Mouse (Mus musculus): ENCODE measurements around the gene Xrcc6. TPM values are rescaled to one million over a fixed set of nuclear protein-coding genes. Genes with fewer than 3 reads are reported as not detected.

Xrcc6 gene
- total RNA-seq, 2 experiments from 2014 or later, result 25.5 to 26.0 TPM

DNA sequence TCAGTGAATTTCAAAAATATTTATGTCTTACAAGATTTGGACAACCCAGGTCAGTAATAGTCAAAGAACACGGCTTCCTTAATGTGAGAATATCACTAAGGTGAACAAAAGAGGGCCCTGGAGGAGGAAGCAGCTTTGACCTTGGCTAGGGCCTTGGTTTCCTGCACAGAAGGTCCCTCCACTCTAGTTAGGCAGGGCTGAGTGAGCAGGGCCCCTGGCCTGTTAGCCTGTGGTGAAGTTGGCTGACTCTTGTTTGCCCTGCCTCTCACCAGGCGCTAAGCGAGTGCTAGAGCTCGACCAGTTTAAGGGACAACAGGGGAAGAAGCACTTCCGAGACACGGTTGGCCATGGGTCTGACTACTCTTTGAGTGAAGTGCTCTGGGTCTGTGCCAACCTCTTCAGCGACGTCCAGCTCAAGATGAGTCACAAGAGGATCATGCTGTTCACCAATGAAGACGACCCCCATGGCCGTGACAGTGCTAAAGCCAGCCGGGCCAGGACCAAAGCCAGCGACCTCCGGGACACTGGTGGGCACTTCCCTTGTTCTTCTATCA lies 35.0 kb downstream of the Xrcc6 start:
- no peak for DNase-seq

DNA sequence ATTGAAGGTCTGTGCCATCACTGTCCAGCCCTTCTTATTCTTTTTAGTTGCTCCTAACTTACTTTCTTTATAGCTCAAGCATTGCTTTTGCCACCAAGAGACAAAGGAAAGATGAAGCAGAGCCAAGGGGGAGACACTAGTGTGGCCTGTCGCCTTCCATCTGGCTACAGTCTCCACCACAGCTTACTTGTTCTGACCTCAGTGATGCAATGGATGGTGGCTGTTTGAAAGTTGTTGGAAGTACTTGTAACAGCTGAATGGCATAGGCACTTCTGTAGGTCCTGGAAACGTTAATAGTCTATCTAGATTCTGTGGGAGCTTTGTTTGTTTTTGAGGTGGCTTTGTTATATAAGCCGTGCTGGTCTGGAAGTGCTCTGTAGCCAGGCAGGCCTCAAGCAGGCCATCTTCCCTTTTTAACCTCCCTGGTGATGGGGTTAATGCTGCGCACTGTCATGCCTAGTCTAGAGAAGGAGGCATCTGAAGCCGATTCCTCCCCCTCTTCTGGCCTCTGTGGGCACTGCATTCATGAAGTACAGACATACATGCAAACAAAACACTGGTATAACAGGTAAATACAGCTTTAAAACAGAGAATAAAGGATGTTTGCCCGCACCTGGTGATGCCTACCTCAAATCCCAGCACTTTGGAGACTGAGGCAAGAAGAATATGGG lies 36.5 kb downstream of the Xrcc6 start:
- no peak for DNase-seq

DNA sequence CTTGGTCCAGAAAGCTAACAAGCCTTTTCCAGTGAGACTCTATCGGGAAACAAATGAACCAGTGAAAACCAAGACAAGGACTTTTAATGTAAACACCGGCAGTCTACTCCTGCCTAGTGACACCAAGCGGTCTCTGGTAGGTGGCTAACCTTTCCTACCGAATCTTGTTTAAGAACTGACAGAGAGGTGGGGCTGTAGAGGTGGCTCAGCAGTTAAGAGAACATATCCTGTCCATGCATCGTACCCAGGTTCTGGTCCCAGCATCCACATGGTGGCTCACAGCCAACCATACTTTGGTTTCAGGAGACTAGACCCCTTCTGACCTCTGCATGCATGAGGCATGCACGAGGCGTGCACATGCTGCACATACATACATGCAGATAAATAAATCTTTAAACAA lies 39.6 kb downstream of the Xrcc6 start:
- no peak for DNase-seq

DNA sequence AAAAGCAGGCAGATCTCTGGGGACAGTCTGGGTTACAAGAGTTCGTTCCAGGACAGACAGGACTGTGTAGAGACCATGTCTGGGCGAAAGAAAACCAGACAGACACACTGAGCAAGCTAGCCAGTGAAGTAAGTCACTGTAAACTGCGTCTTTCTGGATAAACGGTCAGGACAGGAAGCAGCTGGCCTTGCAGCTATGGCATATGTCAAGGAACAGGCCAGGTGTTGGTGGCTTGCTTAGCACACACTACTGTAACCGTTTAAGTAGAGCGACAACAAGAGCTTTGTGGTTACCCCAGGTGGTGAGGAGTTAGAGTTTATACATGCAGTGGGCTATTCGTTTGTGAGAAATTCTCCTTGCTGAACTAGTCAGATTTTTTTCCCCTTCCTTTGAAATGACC lies 40.1 kb downstream of the Xrcc6 start:
- DNase-seq, result no peak

DNA sequence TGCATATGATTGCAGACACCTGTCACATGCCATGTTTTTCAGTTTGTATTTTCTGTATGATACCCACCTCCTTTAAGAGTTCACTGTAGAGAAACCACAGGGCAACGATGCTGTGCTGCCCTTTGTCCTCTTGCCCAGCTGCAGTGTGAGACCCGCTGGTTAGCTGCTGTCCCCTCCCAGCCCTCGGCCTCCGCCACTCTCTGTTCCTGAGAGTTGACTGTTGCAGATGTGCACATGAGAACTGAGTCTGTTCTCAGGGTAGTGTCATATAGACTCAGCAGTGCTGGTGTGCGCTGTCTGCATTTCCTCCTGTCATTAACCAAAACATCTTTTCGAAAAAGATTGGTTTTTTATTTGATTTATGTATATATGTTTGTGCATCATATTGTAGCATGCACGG lies 44.8 kb downstream of the Xrcc6 start:
- no peak for DNase-seq

DNA sequence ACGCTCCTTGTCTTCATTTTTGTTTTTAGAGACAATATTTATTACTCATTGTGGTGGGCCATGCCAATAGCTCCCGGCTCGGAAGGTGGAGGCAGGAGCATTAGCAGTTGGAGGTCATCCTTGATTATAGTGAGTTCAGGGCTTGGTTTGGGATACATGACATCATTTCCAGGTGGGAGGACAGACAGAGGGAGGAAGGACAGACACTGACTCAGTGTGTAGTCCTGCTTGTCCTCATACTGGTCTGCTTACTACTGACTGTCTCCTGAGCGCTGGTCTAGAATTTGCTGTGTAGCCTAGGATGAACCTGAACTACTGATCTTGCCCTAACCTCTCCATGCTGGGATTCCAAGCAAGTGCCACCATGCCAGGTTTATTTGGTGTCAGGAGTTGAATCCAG lies 46.1 kb downstream of the Xrcc6 start, which contains the start of gene Desi1:
TSS of gene Desi1 (minus strand) at position 101 of the 400 bp plus-strand sequence.
- no peak for DNase-seq

DNA sequence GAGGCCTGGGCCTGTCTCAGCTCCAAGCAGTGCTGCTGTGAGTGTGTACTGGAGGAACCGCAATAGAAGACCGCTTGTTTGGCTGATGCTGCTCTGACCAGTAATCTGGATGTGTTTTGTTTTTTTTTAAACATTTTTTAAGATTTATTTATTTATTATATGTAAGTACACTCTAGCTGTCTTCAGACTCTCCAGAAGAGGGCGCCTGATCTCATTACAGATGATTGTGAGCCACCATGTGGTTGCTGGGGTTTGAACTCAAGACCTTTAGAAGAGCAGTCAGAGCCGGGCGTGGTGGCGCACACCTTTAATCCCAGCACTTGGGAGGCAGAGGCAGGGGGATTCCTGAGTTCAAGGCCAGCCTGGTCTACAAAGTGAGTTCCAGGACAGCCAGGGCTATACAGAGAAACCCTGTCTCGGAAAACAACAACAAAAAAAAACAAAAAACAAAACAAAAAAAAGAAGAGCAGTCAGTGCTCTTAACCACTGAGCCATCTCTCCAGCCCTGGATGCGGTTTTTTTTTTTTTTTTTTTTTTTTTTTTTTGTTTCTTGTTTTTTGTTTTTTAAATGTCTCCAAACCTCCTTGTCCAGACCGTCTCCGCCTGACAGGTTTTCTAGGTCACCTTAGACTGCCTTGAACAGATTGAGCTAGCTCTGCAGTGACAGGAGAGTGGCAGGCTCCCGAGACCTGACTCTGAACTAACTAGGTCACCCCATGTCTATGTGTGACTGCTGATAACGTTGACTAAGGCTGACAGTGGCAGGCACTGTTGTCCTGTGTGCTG lies 48.5 kb downstream of the Xrcc6 start:
- no peak for DNase-seq

DNA sequence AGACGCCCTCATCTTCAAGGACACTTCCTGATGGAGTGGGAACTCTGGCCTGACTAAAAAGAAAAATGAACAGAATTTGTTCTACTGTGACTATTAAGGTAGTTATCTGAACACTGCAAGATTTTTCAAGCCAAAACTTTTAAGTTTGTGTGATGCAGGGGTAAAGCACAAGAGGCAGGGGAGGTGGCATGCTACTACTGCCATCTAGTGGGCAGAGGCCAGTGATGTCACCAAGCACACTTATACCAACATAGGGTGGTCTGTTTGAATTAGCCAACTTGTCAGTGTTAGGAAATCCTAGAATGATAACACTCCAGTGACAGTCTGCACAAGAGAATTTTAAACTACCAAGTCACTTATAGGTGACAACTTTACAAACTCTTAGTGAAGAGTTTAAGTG lies 53.0 kb downstream of the Xrcc6 start:
- peak; percentile 26 for DNase-seq

DNA sequence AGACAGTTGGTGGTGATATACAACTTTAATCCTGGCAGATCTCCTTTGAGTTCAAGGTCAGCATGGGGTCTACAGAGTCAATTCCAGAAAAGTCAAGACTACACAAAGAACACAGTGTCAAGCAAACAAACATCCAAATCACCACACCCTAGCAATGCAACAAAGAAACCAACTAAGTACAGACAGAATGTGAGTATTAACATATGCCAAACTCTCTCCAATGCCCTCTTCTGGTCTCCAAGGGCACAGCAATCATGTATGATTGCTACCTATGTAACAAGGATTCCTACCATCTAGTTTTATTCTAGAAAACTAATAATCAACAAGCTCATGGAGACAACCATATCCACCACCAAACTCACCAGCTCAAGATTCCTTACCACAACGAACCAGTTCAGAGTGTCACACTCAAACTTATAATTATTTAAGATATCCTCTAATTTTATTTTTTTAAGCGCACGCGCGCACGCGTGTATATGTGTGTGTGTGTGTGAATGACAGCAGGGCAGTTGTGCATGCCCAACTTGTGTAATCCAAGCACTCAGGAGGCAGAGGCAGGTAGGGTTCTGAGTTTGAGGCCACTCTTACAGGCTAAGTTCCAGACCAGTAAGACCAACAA lies 56.6 kb downstream of the Xrcc6 start:
- no peak for DNase-seq

DNA sequence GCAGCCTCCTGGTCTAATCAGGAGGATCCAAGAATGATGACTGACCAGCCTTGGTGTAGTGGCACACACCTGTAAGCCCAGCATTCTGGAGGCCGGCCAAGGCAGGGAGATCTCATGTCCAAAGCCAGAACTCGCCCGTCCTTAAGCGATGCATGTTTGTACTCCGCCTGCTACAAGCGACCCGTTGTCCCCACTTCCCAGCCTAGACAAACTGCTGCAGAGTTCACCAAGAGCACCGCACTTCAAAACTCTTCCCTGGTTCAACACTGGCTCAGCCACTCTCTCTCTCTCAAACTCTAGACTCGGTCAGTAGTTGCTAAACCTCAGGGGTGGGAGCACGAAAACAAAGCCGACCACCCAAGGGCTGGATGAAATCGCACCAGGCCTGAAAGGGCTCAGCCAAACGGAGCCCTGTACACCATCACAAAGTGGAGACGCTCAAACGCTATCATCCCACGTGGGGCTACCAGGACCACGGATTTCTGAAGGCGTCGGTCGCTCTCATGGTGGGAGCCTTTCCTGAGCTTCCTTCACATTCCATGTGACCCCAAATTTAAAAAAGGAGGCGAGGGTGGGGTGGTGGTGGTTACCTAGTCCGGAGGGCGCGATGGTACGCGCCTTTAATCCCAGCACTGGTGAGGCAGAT lies 58.7 kb downstream of the Xrcc6 start:
- peak; percentile 19 for DNase-seq

DNA sequence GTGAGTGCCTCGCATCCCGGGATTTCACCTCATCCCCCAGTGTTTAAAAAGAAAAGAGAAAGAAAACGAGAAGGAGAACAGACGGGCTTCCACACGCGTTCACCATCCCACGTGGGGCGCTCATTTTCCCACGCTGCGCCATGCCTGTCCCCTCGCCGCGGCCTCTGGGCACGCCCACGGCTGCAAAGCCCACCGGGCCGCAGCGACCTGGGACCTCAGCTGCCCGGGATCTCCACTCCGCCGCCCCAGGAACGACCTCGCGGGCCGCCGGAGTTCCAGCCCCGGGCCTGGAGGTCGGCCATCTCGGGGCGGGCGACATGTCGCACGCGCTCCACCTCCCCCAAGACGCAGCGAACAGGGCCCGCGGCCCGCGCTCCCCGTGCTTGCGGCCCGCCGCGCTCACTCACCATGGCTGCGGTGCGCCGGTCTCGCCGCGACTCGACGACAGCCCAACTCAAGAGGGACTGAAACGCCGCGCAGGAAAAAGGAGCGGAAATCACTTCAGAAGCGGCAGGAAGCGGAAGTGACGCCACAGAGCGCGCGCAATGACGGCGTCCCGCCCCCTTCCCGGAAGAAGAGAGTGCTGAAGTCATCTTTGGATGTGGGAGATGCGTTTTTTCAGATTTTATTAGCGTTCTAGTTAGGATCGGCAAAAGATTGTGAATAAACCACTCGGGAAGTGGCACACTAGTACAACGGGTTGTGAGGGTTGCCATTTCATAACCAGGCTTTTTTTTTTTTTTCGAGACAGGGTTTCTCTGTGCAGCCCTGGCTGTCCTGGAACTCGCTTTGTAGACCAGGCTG lies 59.6 kb downstream of the Xrcc6 start, which contains the start of gene Snu13:
TSS of gene Snu13 (minus strand) at position 519 of the 804 bp plus-strand sequence.
- DNase-seq, result peak; percentile 93

DNA sequence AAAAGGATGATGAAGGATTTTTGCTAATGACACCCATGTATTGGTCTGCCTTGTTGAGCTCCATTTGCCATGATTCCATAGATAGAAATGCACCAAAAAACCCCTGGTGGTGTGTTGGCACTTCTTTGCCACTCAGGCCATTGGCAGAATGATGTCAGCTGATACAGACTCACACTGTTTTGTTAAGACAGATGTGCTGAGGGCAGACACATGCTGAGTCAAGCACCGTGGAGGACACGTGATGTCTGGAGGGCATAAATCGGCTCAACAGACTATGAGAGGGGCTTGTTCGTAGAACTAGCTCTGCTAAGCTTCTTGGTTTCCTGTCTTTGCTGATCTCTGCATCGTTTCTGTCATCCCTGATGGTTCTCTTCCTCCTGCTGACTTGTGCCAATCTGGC lies 64.9 kb downstream of the Xrcc6 start:
- DNase-seq, result no peak

DNA sequence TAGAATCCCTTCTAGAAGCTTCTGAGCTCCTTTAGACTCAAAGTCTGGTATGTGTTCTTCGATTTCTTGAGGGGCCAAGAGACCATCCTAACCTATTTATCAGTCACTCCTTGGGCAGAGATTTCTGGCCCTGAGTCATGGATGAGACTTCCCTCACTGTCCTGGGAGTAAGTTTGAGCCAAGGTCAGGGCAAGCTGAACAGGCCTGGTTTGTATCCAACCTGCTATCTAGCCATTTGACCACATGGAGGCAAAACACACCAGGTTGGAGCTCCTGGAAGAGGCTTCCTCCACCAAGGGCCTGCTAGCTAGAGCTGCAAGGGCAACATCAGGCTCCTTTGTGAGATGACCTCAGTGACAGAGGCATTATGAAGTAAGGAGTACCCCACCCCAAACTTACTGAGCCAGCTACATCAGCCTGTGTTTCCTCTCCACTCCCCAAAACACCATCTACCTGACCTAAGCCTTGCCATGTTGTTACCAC lies 71.1 kb downstream of the Xrcc6 start, which contains the start of gene 4930407I10Rik:
TSS of gene 4930407I10Rik (plus strand) at position 433 of the 483 bp plus-strand sequence.
- no peak for DNase-seq

DNA sequence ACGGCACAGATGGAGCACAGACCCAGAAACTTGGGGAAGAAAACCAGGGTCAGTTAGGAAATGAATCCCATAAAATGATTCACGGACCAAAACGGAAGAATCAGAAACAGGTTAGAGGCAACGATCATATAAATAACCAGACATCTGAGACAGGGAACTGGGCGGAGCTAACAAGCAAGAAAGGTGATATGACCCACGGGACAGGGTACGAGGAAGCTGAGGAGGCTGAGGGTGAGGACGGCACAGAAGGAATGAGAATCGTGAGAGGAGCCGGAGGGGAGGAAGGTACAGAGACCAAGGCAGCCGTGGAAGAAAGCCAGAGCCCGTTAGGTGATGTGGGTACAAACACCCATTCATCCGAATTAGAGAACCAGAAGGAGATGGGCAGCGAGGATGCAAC lies 76.3 kb downstream of the Xrcc6 start:
- no peak for DNase-seq

DNA sequence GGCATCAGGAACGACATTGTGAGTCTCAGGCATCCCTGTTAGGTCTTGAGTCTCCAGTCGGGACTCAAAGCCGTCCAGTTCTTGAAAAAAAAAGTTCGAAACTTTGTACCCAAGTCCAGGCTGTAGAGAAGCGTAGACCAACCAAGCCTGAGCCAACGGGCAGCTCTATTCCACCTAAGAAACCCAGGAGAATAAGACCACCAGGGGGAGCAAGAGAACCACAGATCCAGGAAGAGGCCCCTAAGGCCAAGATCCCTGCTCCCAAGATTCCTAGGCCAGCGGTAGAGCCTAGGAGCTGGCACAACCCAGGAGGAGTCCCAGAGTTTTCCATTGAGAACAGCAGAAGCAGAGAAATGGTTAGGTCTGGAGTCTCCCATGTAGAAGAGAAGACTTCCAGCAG lies 77.9 kb downstream of the Xrcc6 start:
- DNase-seq, result peak; percentile 68

DNA sequence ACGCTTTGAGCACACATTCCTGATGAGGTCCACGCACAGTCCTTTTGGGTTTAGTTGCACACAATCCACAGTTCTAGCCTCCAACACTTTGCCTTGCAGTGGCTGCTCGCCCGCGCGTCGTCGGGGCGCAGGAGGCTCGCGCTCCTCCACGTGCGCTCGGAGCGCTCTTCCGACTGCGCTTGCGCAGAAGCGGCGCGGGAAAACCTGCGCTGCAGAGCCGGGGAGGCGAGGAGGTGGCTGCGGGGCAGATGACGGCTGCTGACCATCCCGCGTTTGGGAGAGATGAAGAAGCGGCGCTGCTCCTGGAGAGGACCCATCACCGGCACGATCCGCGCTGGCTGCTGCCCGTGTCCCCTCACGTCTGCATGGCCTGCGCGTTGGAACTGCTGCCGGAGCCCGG lies 82.3 kb downstream of the Xrcc6 start, which contains the start of gene Mei1:
TSS of gene Mei1 (plus strand) at position 99 of the 400 bp plus-strand sequence.
- DNase-seq, result no peak

DNA sequence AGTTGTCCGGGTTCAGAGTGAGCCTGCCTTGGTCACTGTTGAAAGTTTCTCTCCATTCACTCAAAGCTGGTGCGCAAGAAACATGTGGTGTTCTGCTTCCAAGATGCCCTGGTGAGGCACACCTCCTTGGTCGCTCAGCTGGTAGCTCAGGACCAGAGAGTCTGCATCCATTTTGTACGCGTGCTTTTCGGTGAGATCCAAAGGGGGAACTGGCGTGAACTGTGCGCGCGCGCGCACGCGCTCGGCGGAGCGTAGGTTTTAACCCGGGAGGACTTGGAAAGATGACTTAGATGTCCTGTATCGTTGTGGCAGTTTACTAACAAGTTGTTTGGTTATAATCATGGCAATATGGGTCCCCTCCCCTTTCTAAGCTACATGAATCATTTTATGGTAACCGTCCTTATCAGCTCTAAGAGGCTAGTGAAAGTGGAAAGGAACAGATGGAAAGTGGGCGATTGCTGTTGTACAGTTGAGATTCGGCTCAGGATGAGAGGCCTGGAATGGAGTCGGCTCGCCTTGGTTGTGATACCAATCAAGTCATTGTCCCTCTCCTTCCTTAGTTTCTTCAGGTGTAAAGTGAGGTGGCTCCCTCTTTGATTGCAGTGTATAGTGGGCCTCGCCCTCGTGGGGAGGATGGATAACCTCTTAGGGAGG lies 84.3 kb downstream of the Xrcc6 start:
- DNase-seq, result no peak

DNA sequence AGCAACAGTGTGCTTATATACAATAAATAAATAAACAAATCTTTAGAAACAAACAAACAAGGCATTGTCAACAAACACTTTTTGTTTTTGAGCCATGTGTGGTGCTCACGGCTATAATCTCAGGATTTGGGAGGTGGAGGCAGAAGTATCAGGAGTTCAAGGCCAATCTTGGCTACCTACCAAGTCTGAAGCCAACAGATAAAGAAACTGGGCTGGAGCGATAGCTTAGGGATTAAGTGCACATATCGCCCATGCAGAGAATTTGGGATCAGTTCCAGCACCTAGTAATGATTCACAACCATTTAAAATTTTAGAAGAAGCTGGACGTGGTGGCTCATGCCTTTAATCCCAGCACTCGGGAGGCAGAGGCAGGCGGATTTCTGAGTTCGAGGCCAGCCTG lies 85.9 kb downstream of the Xrcc6 start:
- no peak for DNase-seq

DNA sequence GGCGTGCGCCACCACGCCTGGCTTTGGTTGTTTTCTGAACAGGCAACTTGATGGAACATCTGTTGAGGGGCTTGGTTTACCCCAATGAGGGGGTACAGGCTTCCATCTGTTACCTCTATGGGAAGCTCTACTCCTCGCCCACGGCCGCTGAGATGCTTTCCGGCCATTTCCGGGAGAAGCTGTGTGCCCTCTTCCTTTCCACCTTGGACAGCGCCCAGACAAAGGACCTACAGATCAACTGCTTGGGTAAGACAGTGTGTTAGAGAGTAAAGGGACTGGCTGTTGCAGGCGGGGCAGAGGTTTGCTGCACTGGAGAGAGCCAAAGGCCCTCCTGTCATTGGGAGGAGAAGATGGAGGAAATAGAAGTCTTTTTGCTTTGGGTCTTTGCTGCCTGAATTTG lies 92.2 kb downstream of the Xrcc6 start:
- DNase-seq, result no peak

DNA sequence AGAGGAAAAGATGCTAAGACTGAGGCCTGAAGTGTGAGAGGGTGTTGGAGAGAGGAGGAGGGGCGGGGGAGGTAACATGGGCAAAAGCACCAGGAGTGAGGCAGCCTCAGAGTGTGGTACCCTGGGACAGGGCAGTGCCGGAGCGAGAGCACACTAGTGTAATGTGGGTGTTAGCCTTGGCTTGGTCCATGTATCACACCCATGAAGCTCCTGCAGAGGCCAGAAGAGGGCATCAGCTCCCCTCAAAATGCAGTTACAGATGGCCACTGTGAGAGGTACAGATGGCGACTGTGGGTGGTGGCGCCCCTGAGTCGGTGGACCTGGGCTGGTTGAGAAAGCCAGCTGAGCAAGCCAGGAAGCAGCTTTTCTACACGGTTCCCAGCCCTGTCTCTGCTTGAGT lies 93.5 kb downstream of the Xrcc6 start:
- peak; percentile 19 for DNase-seq

DNA sequence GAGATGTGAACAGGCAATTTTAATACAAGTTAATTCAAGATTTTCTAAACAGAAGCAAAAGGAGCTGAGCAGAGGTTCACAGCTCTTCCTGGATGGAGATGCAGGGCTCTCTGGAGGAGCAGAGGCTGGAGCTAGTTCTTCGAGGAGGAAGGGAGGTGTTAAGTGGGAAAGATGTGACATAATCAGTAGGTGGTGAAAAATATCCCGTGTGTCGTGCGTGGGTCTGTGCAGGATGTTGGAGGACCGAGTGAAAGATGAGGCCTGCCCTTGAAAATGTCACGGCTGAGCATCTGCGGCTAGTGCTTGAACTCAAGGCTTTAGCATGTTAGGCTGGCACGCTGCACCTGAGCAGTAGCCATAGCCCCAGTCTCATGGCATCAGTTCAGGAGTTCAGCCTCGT lies 98.0 kb downstream of the Xrcc6 start:
- DNase-seq, result no peak
